Mouse (Mus musculus) lung, adult 18-20 months (tissue): ENCODE measurements at regions not wholly inside any gene's neighbourhood (a gene's known extent, or its start where the extent isn't known, plus 50 kb on each side); places are given as distances from the start of the nearest gene placed in this dataset.

ENCODE experiments used
- DNase-seq, 2 experiments: peaks; one replicate each; pipeline ENCODE4 v3.0.0; 2022; ENCODE audit warnings: mixed read lengths in 2 of 2

DNA sequence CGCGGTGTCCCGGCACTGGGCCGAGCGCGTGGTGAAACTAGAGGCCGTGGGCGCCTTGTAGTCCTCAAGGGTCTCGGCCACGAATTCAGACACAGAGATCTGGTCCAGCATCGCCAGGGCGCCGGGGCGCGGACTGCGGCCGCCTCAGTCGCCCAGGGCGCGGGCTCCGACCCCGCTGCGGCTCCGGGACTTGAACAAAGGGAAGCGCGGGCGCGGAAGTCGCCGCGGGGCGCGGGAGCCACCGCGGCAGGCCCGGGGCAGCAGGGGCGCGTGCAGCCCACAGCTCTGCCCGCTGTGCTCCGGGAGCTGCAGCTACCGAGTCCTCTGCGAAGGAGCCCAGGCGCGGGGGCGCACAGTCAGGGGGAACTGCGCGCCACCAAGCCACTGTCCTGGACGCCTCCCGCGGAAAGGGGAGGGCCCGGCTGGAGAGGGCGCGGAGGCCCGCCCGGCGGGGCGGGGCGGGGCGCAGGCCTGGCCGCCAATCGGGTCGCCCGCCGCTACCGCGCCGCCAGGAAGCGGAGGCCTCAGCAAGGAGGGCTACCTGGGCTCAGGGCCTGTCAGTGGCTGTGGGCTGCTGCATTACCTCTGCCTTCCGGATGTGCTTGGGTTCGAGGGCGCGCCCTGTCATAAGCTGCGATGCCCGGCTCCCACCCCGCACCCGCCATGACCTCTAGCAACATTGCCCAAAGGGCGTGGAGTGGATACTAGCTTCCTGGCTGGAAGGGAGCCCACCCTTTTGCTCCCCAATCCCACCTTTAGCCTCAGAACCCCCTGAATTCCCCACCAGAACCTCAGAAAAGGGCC lies 155.2 kb upstream of the 9030624G23Rik start:
- peak; percentile 1 to 5 for DNase-seq
